Mouse (Mus musculus) forebrain, embryonic 10.5 days (tissue): ENCODE results near the gene Tmcc1. TPM values are rescaled to one million over a fixed set of nuclear protein-coding genes. Genes with fewer than 3 reads are reported as not detected.
A peak's percentile ranks its signal among the peaks of the same experiment; 100 is the strongest.

Experiments
- DNase-seq: peaks from one replicate; pipeline ENCODE4 v3.0.0-alpha.2; 2017; ENCODE audit warnings: low spot score; ENCODE audit errors: extremely low spot score
- H3K27ac ChIP-seq: fragments of 300-500 bp; sonication (generic); 2 replicates; pipeline ENCODE4 v1.5.1; 2016; ENCODE audit warnings: mild to moderate bottlenecking
- H3K27me3 ChIP-seq: fragments of 300-500 bp; sonication (generic); 2 replicates; pipeline ENCODE4 v1.6.1; 2016; ENCODE audit warnings: mild to moderate bottlenecking; ENCODE audit not compliant: poor library complexity, severe bottlenecking
- H3K36me3 ChIP-seq: fragments of 300-500 bp; sonication (generic); replicated peaks from 2 replicates; pipeline ENCODE4 v1.6.1; 2016; ENCODE audit warnings: mild to moderate bottlenecking, moderate library complexity
- H3K4me1 ChIP-seq: fragments of 300-500 bp; sonication (generic); 2 replicates; pipeline ENCODE4 v1.6.1; 2016
- H3K4me3 ChIP-seq: fragments of 300-500 bp; sonication (generic); 2 replicates; pipeline ENCODE4 v1.5.1; 2016; ENCODE audit warnings: mild to moderate bottlenecking, moderate library complexity
- H3K9me3 ChIP-seq: fragments of 300-500 bp; sonication (generic); 2 replicates; pipeline ENCODE4 v1.6.1; 2016; ENCODE audit warnings: mild to moderate bottlenecking, moderate library complexity
- WGBS: fragments of 180-500 bp; shearing (Covaris S2); methylation state at CpG from one replicate; pipeline ENCODE4 v1.1.7; 2016; 5-methylcytosine and 5-hydroxymethylcytosine counted together
- polyA plus RNA-seq: library from polyadenylated mRNA; unstranded; fragments of >200 nt; fragmentation: Nextera tagmentation; extraction: Ambion mirVana; gene quantifications from 2 replicates; pipeline ENCODE4 v1.2.1, GENCODE M21; 2016

Gene Tmcc1
- polyA plus RNA-seq, 1 experiment from 2014 or later, result 16.2 TPM

DNA sequence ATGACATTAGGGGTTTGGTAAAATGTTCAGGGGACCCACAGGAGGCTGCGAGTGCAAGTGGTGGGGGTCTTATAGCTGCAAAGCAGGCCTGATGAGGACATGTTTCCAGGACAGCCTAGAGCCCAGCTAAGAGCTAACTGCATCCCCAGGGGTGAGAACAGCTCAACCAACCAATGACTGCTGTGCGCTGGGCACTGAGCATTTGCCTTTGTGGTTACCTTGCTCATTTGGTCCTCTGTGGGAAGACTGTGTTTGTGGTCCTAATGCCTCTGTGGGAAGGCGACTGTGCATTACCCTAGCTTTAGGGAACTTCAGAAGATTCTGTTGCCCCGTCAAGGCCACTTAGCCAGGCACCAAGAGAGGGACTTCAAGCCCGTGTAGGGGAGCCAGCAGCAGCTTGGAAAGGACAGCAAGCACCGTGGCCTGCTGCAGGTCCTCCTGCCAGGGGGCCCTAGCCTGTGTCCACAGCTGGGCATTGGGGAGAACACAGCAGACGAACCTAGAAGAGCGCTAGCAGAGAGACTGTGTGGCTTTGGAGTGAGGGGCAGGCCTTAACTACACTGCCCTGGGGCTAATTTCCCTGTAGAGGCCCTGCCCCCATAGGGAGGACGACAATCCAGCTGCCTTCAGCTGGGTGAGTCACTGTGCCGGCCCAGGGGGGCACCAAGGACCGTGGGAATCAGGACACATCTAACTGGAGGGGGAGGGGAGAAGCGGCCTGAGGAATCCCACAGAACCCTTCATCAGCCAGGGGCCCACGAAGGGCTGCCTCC, 202.0 kb downstream of the Tmcc1 start:
- 30% methylated on average over 13 of the region's 13 CpGs for WGBS
- H3K4me1 ChIP-seq, result peaks cover 71% of the 10 kb centered on the region
- DNase-seq, result no peak

DNA sequence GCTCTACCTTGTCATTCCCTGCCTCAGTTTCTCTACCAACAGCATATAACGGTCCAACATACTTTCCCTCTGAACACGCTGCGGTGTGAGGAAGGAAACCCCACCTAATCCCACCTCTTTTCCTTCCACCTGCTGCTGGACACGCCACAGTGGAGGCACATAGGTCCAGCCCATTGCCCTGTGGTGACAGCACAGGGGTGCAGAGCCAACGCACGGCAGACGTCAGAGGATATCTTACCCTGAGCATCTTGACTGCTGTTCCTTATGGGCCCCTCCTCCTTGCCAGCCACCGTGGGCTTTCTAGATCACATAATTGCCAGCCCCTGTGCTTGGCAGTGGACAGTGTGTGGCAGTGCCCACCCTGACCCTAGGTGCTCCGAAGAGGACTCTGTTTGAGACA, 202.8 kb downstream of the Tmcc1 start:
- no peaks in the 10 kb centered on the region for H3K9me3 ChIP-seq
- no peak overlapping the region for H3K27ac ChIP-seq
- H3K4me3 ChIP-seq, result peak overlapping the region; percentile 62
- H3K27me3 ChIP-seq, result peaks cover 87% of the 10 kb centered on the region
- H3K4me1 ChIP-seq, result peaks cover 71% of the 10 kb centered on the region
- no peak for DNase-seq
- no peaks in the 10 kb centered on the region for H3K36me3 ChIP-seq
- 85% methylated on average over 9 of the region's 9 CpGs for WGBS

More for the DNA sequence above, 202.0 kb downstream of the Tmcc1 start:
- Histone ChIP-seq H3K4me3 (peak overlapping the region; percentile 62), H3K27me3 (peaks cover 87% of the 10 kb centered on the region), H3K27ac (peak overlapping the region; percentile 45), H3K36me3 (no peaks in the 10 kb centered on the region), H3K9me3 (no peaks in the 10 kb centered on the region)

GRCm38 (mm10) chr6:115990056-115990455, 203.2 kb downstream of the Tmcc1 start:
- Histone ChIP-seq H3K4me3 (peak overlapping the region; percentile 62; the same call in 1 of the 2 replicates), H3K36me3 (no peaks in the 10 kb centered on the region), H3K4me1 (peaks cover 72% of the 10 kb centered on the region), H3K27ac (no peak overlapping the region), H3K9me3 (no peaks in the 10 kb centered on the region), H3K27me3 (peaks cover 85% of the 10 kb centered on the region)
- no peak for DNase-seq
- WGBS, result 84% methylated on average over 3 of the region's 3 CpGs

- no peak for DNase-seq
- Histone ChIP-seq H3K36me3 (no peaks in the 10 kb centered on the region), H3K4me1 (peaks cover 74% of the 10 kb centered on the region), H3K27me3 (peaks cover 89% of the 10 kb centered on the region), H3K4me3 (peak overlapping the region; percentile 62), H3K9me3 (no peaks in the 10 kb centered on the region), H3K27ac (no peak overlapping the region)
- 80% methylated on average over 4 of the region's 4 CpGs for WGBS
These were observed 203.7 kb downstream of the Tmcc1 start for GRCm38 (mm10) chr6:115989607-115990006.

DNA sequence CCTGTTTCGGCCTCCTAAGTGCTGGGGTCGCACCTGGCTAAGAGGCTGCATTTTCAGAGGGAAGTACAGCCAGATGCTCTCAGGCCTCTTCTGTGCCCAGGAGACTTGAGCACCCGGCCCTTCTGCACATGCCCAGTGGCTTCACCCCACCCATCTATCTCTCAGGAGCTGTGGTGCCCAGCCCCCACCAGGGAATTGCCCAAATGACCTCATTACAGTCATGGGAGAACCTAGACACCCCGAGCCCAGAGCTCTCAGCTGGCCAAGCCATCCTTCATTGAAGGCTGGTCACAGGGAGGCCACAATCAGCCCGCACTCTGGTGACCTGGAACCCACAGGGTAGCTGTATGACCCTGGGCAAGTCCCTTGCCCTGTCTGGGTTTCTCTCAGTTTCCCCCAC, 204.3 kb downstream of the Tmcc1 start:
- WGBS, result 80% methylated on average over 5 of the region's 5 CpGs
- Histone ChIP-seq H3K4me3 (peak overlapping the region; percentile 62), H3K27me3 (peaks cover 84% of the 10 kb centered on the region)

GRCm38 (mm10) chr6:115987096-115987747, 206.1 kb downstream of the Tmcc1 start:
- 71% methylated on average over 9 of the region's 9 CpGs for WGBS
- Histone ChIP-seq H3K27me3 (peaks cover 66% of the 10 kb centered on the region), H3K36me3 (no peaks in the 10 kb centered on the region), H3K9me3 (no peaks in the 10 kb centered on the region), H3K4me3 (no peak overlapping the region), H3K27ac (0 out of 2 replicates have a peak overlapping the region, but pooled peaks have one; percentile 12), H3K4me1 (peaks cover 71% of the 10 kb centered on the region)
- DNase-seq, result no peak

More for the DNA sequence above, 204.3 kb downstream of the Tmcc1 start:
- Histone ChIP-seq H3K27ac (no peak overlapping the region; the same call in 1 of the 2 replicates), H3K36me3 (no peaks in the 10 kb centered on the region), H3K4me1 (peaks cover 74% of the 10 kb centered on the region), H3K9me3 (no peaks in the 10 kb centered on the region)
- DNase-seq, result no peak

DNA sequence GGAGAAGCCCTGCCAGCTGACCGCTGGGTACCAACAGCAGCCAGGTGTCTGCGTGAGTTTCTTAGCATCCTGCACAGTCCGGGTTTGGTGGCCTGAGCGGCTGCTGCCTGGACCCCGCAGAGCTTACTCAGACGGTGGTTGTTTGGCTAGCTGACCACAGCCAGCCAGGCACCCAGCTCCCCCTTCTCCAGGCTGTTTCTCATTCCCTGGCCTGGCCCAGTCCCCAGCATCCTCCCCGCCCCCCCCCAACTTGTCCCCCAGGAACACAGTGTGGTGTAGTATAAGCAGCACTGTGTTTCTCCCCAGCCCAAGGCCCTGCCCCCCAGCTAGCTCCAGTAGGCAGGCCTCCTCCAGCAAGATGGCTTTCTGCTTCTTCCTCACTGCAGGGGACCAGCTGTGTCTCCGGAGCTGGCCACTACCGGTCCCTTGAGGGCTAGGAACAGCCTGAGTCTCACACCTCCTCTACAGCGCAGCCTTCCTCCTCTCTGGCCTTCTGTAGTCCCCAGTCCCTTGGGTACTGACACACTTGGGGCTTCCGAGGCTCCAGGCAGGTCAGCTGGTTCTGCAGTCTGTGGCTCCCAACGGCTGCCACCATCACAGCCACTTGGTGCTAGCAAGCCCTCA, 206.7 kb downstream of the Tmcc1 start:
- H3K4me1 ChIP-seq, result peaks cover 64% of the 10 kb centered on the region
- no peaks in the 10 kb centered on the region for H3K9me3 ChIP-seq
- 46% methylated on average over 12 of the region's 12 CpGs for WGBS
- DNase-seq, result no peak
- no peak overlapping the region for H3K4me3 ChIP-seq
- H3K27me3 ChIP-seq, result peaks cover 60% of the 10 kb centered on the region
- no peaks in the 10 kb centered on the region for H3K36me3 ChIP-seq
- H3K27ac ChIP-seq, result 0 out of 2 replicates have a peak overlapping the region, but pooled peaks have one; percentile 12

- Histone ChIP-seq H3K36me3 (no peaks in the 10 kb centered on the region), H3K27me3 (peaks cover 50% of the 10 kb centered on the region), H3K9me3 (no peaks in the 10 kb centered on the region), H3K27ac (0 out of 2 replicates have a peak overlapping the region, but pooled peaks have one; percentile 20), H3K4me3 (no peak overlapping the region), H3K4me1 (peaks cover 61% of the 10 kb centered on the region)
- DNase-seq, result no peak
- WGBS, result 79% methylated on average over 9 of the region's 9 CpGs
These were observed 207.7 kb downstream of the Tmcc1 start for GRCm38 (mm10) chr6:115985622-115986021.

DNA sequence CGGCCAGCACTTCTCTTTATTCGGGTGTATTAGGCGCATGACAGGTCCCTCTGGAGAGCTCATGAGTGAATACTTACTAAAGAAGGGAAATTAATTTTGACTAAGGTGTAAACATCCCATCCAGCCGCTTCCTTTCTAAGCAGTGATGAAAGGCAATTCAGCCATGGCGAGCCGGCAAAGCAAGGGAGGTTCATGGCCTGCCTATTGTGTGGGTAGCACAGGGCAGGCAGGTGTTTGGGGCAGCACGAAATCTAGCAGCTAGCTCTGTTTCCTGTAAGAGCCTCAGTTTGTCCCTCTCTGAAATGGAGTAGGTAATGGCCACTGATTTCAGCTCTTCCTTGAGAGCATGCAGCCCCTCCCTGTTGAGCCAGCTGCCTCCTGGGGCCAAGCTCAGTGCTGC, 208.7 kb downstream of the Tmcc1 start:
- H3K36me3 ChIP-seq, result no peaks in the 10 kb centered on the region
- H3K9me3 ChIP-seq, result no peaks in the 10 kb centered on the region
- no peak overlapping the region for H3K4me3 ChIP-seq
- peaks cover 40% of the 10 kb centered on the region for H3K27me3 ChIP-seq
- WGBS, result 77% methylated on average over 7 of the region's 7 CpGs
- peaks cover 71% of the 10 kb centered on the region for H3K4me1 ChIP-seq
- no peak for DNase-seq
- no peak overlapping the region for H3K27ac ChIP-seq

DNA sequence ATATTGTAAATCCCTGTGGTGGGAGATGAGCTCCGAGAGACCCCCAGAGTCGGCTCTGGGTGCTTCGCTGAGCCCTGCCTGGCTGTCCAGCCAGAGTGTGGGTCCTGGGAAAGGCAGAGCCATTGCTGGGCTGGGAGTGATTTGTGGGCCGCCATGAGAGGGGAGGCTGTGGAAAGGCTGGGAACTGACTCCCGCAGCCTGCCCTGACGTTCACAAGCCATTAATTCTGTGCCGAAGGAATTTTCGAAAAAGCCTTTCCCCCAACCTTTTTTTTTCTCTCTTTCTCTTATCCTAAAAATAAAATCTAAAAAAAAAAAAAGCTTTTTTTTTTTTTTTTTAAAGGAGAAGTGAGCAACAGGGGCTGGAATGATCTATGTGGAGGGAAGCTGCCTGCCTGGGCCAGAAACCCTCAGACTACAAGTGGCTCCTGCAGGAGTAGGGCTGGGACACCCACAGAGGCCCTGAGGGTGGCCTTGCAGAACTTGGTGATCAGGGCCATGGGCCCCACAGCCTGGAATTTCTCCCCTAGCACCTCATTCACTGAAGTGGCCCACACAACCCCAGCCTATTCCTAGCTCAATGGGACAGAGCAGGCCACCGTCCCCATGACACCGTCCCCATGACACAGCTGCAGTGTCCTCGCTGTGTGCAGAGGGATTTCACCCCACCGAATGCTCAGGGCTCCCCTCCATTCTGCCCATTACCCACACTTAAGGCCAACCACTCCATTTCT, 209.8 kb downstream of the Tmcc1 start:
- 71% methylated on average over 12 of the region's 12 CpGs for WGBS

GRCm38 (mm10) chr6:115982889-115983288, 210.4 kb downstream of the Tmcc1 start:
- Histone ChIP-seq H3K27ac (no peak overlapping the region), H3K4me1 (peaks cover 69% of the 10 kb centered on the region), H3K4me3 (no peak overlapping the region), H3K27me3 (peaks cover 28% of the 10 kb centered on the region), H3K9me3 (no peaks in the 10 kb centered on the region), H3K36me3 (no peaks in the 10 kb centered on the region)
- WGBS, result 65% methylated on average over 7 of the region's 7 CpGs
- DNase-seq, result no peak

More for the DNA sequence above, 209.8 kb downstream of the Tmcc1 start:
- no peaks in the 10 kb centered on the region for H3K9me3 ChIP-seq
- peak overlapping the region; percentile 48; the same call in 1 of the 2 replicates for H3K27ac ChIP-seq
- H3K4me1 ChIP-seq, result peaks cover 69% of the 10 kb centered on the region
- no peak for DNase-seq
- no peak overlapping the region for H3K4me3 ChIP-seq
- no peaks in the 10 kb centered on the region for H3K36me3 ChIP-seq
- peaks cover 31% of the 10 kb centered on the region for H3K27me3 ChIP-seq

- no peaks in the 10 kb centered on the region for H3K36me3 ChIP-seq
- H3K9me3 ChIP-seq, result no peaks in the 10 kb centered on the region
- 60% methylated on average over 8 of the region's 8 CpGs for WGBS
- H3K4me3 ChIP-seq, result no peak overlapping the region
- H3K27me3 ChIP-seq, result no peaks in the 10 kb centered on the region
- no peak overlapping the region for H3K27ac ChIP-seq
- no peak for DNase-seq
- peaks cover 36% of the 10 kb centered on the region for H3K4me1 ChIP-seq
These were observed 214.7 kb downstream of the Tmcc1 start for GRCm38 (mm10) chr6:115978596-115978995.
